Mouse (Mus musculus) thymus, adult 18-20 months (tissue): ENCODE data around the gene Slc19a1.

Source experiments
- DNase-seq, 2 experiments: peaks; one replicate each; pipeline ENCODE4 v3.0.0; 2022; ENCODE audit warnings: mixed read lengths in 2 of 2

Gene Slc19a1

DNA sequence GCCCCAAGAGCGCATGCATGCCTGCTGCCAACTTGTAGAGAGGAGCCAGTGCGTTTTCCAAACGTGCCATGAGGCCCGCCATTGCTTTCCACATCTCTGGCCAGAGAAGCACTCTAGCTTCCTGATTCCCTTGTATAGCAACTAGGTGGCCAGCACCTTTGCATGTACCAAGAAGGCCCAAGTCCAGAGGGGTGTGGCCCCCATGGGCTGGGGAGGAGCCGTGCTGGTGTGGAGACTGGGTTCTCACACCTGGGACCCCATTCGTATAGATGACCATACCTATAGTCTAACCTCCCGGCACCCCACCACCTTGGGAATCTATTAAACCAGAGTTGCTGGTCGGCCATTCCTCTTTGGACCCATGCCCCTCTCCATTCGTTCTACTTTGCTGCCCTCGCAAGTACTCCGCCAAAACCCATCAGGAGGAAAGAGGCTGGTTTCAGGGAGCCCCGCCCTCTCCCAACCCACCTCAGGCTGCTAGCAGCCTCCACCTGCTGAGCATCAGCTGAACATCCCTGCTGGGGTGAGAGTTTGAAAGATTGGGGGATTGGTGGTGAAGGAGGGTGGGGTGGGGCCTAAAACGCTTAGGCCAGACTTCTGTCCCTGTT lies at the start of gene Slc19a1:
TSS of gene Slc19a1 (plus strand) at position 474 of the 608 bp plus-strand sequence.
- no peak for DNase-seq

DNA sequence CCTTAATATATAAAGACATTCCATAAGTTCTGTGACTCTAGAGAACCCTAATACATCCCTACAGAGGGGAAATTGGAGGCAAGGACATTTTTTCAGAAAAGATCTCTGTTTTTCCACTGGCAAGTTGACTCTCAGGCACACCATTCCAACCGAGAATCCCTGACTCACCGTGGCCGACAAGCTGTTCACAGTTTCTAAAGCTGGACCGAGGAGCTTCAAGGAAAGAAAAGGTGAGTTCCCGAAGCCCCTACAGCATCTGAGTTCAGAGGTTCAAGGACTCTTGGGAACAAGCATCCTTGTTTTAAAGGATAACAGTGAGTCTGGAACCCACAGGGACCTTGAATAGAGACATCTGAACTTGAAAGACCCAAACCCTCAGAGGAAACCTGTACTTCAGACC lies 43.5 kb upstream of the Slc19a1 start:
- no peak for DNase-seq

DNA sequence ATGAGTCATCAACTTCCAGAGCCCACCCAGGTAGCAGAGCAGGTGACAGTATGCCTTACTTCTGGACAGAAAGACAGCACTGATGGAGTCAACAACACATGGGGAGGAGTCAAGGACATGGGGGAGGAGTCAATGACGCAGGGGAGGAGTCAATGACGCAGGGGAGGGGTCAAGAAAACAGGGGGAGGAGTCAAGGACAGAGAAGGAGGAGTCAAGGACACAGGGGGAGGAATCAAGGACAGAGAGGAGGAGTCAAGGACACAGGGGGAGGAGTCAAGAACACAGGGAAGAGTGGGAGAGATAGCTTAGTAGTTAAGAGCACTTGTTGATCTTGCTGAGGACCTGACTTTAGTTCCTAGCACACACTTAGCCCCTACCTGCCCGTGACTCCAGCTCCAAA lies 39.6 kb upstream of the Slc19a1 start:
- no peak for DNase-seq

DNA sequence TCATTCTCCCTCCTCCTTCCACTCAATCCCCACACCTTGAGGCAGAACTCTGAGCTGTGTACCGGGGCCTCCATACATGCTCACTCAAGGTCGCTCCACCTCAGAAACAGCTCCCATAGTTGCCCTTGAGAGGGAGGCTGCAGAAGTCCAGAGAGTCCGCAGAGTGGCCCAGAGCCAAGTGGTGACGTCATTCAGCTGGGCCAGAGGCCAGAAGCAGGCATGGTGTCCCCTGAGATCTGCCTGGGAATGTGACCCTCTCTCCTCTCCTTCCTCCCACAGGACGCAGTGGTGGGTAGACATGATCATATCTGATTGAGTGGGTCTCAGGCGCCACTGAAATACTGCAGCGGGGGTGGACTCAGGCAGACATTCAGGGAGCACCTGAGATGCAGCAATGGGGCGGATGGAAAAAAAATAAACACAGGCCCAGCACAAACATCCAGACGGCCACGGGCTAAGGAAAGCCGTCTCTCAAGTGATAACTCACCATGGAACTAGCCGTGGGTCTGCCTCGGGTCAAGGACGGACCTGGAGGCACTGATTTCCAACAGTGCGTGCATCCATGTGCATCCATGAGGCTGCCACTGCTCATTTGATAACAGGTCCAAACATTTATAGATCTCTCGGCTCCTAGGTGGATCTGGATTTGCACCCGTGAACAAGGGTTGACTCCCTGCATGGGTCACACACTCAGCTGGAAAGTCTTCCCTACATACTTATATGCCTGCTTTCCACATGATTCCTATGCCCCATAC lies 34.1 kb upstream of the Slc19a1 start:
- DNase-seq = no peak

DNA sequence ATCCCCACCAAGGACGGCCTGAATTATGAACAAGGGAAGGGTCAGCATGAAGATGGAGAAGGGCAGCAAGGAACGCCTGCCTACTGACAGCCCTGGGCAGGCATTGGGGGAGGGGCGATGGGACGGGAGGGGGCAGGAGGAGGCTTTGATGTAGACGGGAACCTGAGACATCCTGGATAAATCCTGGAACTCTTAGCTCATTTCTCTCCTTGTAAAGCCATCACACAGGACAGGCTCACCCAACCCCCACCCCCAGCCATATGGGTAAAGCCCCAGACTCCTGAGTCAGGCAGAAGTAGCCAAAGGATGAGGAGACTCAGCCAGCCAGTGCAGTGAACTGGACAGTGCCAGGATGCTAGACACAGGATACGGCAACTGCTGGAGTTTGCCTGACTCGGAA lies 27.1 kb upstream of the Slc19a1 start:
- DNase-seq = no peak

DNA sequence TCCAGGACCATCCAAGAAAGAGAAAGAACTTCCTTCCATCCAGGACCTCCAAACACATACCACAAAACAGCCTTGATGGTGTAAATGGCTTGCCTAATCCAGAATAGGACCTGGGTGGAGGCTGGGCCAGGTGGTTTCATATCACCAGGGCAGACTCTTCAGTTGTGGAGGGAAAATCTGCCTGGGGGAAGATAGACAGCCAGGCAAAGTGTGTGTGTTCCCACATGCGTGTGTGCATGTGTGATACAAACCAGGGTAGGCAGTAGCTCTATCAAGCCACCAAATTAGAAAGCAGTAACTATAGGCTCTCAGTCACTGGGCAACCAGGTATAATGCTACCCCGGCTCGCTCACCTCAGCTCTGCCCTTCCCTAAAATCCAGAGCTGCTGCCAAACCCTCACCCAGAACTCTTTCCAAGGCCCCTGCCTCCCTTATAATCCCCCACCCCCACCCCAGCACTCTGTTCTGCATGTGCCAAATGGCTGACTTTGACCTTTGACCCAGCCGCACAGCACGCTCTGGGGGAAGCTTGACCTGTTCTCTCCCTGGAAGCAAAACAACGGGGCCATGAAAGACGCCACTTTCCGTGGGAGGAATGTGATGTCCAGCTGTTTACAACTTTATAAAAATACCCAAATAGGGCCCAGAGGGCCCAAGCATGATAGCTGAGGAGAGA lies 24.5 kb upstream of the Slc19a1 start:
- no peak for DNase-seq

DNA sequence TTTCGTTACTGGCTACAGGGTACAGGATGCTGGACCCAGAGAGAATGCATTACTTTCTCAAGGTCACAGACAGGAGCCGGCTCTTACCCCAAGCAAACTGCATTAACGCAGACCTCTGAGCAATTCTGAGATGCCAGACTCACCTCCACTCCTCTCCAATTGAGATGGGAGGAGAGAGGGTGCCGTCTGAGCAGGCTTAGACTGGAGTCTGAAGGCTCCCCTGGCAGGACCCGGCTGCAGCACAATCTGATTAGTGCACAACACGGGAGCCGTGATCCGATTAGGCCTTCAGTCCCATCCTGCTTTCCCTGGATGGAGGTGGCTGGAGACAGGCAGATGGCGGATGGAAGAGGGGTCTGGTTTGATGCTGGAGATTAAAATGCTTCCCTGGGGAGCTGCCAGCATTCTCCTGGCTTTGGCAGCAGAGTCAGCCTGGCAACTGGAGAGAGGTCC lies 23.9 kb upstream of the Slc19a1 start:
- no peak for DNase-seq

DNA sequence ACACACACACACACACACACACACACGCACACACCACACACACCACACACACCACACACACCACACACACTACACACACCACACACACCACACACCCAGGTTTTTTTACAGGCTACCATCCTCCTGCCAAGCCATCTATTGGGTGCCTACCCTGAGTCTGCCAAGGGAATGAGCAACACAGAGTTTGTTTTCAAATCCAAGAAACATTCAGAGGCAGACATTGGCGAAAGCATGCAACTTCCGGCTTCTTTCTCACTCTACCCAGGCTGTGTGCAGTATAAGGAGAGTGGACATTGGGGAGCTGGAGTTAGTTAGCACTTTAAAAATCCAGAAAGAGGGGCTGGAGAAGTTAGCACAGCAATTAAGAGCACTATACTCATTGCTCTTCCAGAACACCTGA lies 23.3 kb upstream of the Slc19a1 start:
- no peak for DNase-seq

DNA sequence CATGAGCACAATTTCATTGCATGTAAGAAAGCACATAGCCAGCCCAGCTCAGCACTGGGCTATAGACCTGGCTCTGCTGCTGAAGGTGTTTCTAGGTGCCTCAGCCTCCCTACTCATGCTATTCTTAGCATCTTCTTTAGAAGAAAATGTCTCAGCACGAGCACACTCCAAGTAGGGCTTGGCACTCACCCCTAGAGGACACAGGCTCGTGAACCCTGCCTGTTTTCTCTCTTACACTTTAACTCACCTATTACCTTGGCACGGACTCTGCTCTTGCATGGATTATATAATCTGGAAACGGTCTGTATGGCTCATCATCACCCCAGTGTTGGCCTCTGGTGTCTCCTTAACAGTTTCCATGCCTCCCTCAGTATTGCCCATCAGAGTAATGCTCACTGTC lies 20.4 kb upstream of the Slc19a1 start:
- no peak for DNase-seq

DNA sequence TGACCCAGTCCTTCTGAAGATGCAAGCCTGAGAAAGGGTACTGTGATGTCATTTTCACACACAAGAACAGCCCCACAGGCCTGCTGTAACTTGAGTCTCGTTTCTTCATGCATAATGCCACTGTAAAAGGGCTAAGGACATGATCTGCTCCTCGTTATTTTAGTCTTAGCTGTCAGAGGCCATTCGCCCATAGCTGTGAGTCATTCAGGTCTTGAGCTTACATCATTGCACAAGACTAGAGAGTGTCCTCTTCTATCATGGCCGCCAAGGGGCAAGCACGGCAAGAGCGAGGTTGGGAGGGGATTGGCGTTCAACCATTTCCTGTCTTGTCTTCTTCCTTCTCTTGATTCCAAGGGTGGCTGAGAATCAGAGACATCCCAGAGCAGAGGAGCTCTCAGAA lies 16.0 kb upstream of the Slc19a1 start:
- no peak for DNase-seq

DNA sequence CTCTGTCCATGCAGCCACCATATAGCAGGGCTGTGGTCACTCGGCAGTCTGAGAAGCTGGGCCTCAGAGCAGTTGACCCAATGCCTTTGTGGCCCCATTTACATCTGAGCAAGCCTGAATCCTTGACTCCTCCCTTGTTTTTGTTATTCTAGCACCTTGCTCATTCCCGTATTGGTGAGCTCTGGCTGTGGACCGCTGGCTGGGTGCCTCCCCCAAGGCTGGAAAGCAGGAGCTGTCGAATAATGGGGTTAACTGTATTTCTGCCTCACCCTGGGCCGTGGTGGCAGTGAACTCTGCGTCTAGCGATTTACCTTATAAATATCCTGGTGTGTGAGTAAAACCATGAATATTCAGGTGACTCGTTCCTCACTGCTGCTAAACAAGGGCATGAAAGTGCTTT lies 15.5 kb upstream of the Slc19a1 start:
- DNase-seq = no peak

DNA sequence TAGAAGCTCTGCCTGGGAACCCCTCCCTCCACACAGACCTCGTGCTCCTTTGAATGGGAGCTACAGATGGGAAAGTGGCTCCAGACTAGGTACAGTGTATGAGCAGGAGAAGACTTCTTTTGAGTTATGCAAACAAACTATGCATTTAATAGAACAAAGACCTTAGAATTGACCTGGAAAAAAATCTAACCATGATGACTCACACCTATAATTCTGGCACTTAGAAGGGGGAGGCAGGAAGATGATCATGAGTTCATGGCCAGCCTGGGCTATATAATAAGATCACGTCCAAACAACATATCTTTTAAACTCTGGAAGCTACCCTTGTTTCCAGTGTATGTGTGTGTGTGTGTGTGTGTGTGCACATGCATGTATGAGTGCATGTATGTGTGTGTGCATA lies 15.0 kb upstream of the Slc19a1 start:
- DNase-seq = no peak

DNA sequence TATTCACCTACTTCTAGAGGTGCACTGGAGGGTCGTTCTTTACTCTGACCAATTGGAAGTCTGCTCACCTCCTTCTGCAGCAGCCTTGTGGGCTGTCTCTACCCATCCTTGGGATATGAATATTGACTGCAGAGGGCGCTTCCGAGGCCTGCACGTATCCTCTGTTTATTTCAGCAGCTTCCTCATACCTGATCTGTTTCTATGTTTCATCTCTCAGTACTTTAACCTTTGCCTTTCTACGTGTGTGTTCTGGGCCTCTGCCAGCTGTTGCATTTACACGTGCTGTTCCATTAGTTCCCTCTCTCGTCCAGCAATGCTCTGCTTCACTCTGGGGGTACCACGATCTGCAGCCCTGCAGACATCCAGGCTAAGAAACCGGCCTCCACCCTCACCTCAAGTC lies 14.4 kb upstream of the Slc19a1 start:
- DNase-seq = no peak

DNA sequence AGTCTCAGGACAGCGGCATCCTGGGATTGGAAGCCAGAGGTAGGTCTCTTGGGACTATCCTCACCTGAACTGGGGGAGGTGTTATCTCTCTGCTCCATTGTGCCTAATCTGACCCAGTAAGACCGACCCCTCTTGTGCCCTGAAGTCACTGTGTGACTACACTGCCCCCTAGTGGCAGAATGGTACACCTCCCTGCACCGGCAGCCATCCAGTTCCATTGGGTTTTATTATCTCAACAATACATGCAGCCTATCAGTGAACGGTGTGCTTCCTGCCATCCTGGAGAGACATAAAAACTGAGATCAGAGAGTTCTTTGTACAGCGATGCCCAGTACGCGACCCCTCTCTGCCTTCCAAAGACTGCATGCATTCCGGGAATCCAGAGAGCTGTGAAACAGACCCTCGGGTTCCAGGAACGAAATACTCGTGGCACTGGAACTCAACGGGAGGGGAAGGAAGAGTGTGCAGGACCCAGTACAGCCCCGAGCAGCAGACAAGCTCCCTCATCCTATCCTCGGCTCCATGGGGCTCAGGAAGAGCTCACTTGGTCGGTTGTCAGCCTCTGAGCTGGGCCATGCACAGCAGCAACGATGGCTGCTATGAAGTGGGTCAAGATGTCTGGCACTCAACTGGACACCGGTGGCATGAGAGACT lies 10.5 kb upstream of the Slc19a1 start:
- peak; percentile 58 to 62 for DNase-seq

DNA sequence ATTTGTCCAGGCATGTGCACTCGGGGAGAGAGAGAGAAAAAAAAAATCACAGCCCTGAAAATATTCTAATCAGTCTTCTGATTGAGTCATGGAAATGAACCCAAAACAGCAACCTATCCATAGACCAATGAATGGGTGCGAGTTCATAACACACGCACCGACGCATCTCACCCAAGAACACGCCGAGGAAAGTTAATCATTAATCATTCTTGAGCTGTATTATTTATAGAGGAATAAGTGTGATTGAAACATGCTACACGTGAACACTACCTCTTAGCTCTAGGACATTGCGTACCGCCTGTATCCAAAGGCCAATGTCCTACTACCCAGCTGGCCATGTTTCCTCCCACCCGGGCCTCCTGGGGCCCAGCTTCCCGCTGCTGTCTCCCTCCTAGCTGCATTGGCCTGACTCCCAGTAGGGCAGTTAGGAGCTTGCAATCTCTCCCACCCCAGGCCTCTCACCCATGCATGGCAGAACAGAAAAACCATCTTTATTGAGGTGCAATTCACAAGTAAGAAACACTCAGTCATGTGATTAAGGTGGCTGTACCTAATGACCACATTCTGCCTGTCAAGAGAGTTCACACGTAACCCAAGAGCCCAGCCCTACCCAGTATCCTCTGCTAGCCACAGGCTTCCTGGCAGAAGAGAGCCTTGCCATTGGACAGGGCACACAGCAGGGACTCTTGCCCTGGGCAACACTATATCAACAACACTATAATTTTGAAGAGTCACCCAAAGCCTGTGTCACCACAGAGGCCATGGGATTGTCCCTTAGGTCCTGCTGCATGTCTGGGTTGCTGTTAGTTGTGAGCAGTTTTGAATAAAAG lies 9.5 kb upstream of the Slc19a1 start:
- DNase-seq = no peak

DNA sequence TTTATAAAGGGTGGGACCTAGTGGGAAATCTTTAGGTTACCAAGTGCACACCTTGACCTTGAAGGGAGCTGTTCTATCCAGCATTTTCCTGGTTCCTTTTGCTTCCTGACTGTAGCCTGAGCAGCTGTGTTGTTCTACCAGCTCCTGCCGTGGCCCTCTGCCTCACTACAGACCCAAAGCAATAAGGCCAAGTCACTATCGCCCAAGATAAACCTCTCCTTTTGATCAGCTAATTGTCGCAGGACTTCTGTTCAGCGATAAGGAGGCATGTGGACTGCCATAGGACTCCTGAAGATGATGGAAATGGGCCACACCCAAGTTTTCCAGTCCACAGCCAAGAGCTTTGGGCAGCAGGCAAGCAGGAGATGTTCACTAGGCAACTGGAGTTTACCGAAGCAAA lies 7.8 kb upstream of the Slc19a1 start:
- no peak for DNase-seq

DNA sequence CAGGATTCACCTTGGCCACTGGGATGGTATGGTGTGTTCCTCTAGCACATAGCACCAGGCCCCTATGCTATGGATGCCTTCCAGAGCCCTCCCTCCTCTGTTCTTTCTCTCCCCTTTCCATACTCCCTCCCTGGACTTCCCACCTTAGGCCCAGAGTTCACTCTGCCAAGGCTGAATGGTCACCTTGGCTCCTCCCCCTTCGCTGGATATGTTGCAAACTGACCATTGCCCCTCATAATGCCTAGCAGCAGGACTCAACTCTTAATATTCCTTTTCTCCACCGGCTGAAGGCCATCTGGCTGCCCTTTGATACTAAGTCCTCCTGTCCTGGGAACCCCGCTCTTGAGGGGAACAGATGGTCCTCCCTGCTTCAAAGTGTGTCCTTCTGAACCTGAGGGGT lies 5.1 kb upstream of the Slc19a1 start:
- no peak for DNase-seq

DNA sequence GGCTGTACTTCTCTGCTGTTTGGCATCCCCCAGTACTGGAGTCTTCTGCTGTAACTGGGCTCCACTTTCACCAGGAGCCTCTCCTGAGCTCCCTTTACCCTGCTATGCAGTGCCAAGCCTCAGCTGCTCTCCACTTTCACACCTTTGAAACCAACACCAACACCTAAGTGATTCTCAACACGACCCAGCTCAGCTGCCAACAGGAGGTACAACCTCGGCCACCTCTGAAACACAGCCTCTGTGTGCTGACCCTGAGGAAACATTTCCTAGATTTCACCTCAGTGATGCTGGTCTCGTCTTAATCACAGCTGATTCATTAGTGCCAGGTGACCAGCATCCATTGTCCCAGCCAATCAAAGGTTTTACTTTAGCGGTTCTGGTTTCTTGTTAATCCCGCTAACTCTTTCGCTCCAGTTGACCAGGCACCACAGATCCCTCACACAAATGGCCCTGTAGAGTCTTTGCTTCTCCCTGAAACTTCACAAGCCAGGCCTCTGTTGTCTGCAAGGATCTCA lies 3.2 kb upstream of the Slc19a1 start:
- no peak for DNase-seq

DNA sequence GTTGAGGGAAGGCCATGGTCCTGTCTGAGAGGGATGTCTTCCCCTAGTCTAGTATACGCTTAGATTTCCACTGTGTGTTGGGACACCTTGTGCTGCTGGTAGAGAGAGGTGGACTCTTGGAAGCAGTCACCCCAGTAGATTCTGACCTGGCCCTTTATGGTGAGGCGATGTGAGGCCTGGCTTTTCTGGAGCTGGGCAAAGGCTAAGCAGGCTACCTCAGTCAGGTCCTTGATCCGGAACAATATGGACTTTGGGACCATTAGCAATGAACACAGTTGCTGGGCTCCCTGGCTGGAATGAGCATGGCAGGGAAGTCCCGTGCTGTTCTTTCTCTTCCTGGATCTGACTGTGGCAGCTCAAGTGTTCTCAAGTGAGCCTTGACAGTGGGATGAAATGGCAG lies 2.3 kb upstream of the Slc19a1 start:
- no peak for DNase-seq

DNA sequence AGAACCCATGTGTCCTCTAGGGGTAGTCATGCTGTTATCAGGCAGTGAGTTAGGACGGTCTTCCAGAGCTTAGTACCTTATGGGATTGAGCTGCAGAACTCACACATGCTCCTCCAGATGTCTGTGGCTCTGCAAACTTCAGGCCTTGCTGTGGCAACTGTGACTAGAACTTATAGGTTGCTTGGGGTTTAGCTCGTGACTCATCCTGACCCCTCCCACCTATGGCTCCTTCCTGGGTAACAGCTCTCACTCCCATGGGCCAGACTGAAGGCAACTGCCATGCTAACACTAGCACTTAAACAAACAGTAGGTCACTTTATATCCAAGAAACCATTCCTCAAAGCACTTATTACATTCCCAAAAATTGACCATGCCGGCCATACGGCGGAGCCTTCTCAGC lies 1.4 kb upstream of the Slc19a1 start:
- no peak for DNase-seq

DNA sequence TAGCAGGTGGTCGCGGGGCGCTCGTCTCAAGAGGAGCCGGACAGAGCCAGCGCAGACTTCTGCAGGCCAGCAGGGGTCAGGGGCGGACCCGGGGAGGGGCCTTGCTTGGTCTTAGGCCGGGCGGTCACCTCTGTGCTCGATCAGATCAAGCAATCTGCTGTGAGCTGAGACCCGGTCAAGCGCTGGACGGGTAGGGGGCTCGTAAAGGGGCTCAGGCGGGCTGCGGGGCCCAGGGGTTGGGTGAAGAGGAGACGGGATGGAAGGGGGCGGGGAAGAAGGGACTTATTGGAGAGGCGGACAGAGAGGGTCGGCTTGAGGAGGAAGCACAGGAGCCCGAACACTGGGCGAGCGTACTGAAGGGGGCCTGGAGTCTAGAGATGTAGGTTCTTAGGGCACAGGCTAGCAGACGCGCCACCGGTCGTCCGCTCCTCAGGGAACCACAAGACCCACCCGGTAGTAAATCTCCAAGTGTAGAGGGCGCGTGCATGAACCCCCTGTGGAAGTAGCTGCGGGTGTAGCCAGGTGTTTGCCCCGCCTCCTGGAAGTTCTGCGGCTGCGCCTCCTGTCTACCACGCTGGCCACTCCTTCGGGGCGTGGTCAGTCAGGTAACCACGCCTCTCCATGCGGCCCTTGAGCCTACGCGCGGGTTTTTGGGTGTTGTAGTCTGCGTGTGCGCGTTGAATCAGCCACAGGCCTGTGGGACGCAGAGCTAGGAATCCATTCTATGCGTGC lies 716 bp downstream of the Slc19a1 start:
- peak; percentile 91 to 93 for DNase-seq
